Mouse (Mus musculus) adrenal gland, postnatal 4 days (tissue): ENCODE measurements around the gene Tbx6. TPM values are rescaled to one million over a fixed set of nuclear protein-coding genes. Genes with fewer than 3 reads are reported as not detected.
A peak's percentile ranks its signal among the peaks of the same experiment; 100 is the strongest.

ENCODE experiments used
- DNase-seq, 2 experiments: peaks; one replicate each; pipeline ENCODE4 v3.0.0; 2021 to 2022; ENCODE audit warnings: low spot score in 2 of 2, mixed read lengths in 2 of 2
- total RNA-seq, 2 experiments: library from RNA; stranded (reverse); gene quantifications; 2 replicates each; pipeline ENCODE4 v1.2.3; 2021

Gene Tbx6
- total RNA-seq, 2 experiments from 2014 or later, result 0.65 to 0.90 TPM

- no peak for DNase-seq
These were observed 28.6 kb downstream of the Tbx6 start for GRCm38 (mm10) chr7:126809723-126810369.

GRCm38 (mm10) chr7:126815726-126816222 is 34.5 kb downstream of the Tbx6 start:
- DNase-seq, result no peak

GRCm38 (mm10) chr7:126816494-126816893 is 35.2 kb downstream of the Tbx6 start:
- DNase-seq, result no peak

GRCm38 (mm10) chr7:126817595-126817994 is 36.3 kb downstream of the Tbx6 start:
- DNase-seq, result no peak

GRCm38 (mm10) chr7:126818818-126819217 is 37.5 kb downstream of the Tbx6 start:
- no peak for DNase-seq

GRCm38 (mm10) chr7:126821835-126822511 is 40.7 kb downstream of the Tbx6 start:
- DNase-seq, result peak; percentile 61 to 69

GRCm38 (mm10) chr7:126822741-126823140 is 41.5 kb downstream of the Tbx6 start:
- no peak for DNase-seq

GRCm38 (mm10) chr7:126823202-126823711 is 42.0 kb downstream of the Tbx6 start:
- no peak for DNase-seq

- DNase-seq, result no peak
These were observed 42.7 kb downstream of the Tbx6 start for GRCm38 (mm10) chr7:126823940-126824339.

GRCm38 (mm10) chr7:126825403-126825802 is 44.1 kb downstream of the Tbx6 start:
- no peak for DNase-seq

- DNase-seq, result no peak
These were observed 44.7 kb downstream of the Tbx6 start for GRCm38 (mm10) chr7:126825952-126826351.

- DNase-seq, result no peak
These were observed 50.3 kb downstream of the Tbx6 start, which contains the start of gene 4930451I11Rik for GRCm38 (mm10) chr7:126831539-126831938. 4930451I11Rik (minus strand) TSS chr7:126831639.

- peak in 1 of 2 experiments; percentile 58 for DNase-seq
These were observed 50.8 kb downstream of the Tbx6 start for GRCm38 (mm10) chr7:126832036-126832598.

GRCm38 (mm10) chr7:126833294-126833693 is 52.0 kb downstream of the Tbx6 start:
- no peak for DNase-seq

Other genes starting within 250 kb of the Tbx6 start
- gene Eif3c, start 215.1 kb upstream of the Tbx6 start, total RNA-seq, result 100 to 1,000 TPM; 255 to 260 TPM
- 1 to 10 TPM; 1.1 to 1.2 TPM for gene Apobr, start 196.5 kb upstream of the Tbx6 start, total RNA-seq
- 10 to 100 TPM; 30.7 to 32.1 TPM for gene Cln3, start 195.7 kb upstream of the Tbx6 start, total RNA-seq
- not detected for gene Il27, start 186.5 kb upstream of the Tbx6 start, total RNA-seq
- gene Nupr1, start 150.6 kb upstream of the Tbx6 start, total RNA-seq, result 10 to 100 TPM in 1 of 2 experiments, 1 to 10 TPM in 1; 7.5 to 15.3 TPM
- 10 to 100 TPM; 30.4 to 33.5 TPM for gene Sgf29, start 132.2 kb upstream of the Tbx6 start, total RNA-seq
- 10 to 100 TPM; 24.0 to 45.6 TPM for gene Sult1a1, start 105.1 kb upstream of the Tbx6 start, total RNA-seq
- 10 to 100 TPM; 85.4 to 98.8 TPM for gene Bola2, start 86.1 kb upstream of the Tbx6 start, total RNA-seq
- 10 to 100 TPM; 18.4 to 18.9 TPM for gene Slx1b, start 85.7 kb upstream of the Tbx6 start, total RNA-seq
- gene Coro1a, start 73.7 kb upstream of the Tbx6 start, total RNA-seq, result 10 to 100 TPM; 15.5 to 18.9 TPM
- gene Mapk3, start 21.9 kb upstream of the Tbx6 start, total RNA-seq, result 100 to 1,000 TPM; 162 to 172 TPM
- 1 to 10 TPM; 9.3 to 9.5 TPM for gene Gdpd3, start 15.1 kb upstream of the Tbx6 start, total RNA-seq
- gene Ypel3, start 4.5 kb upstream of the Tbx6 start, total RNA-seq, result 100 to 1,000 TPM; 112 to 122 TPM
- gene Ppp4c, start 11.0 kb downstream of the Tbx6 start, total RNA-seq, result 100 to 1,000 TPM; 134 to 142 TPM
- gene Fam57b, start 16.2 kb downstream of the Tbx6 start, total RNA-seq, result 10 to 100 TPM; 16.7 to 18.0 TPM
- gene 4930451I11Rik, start 50.2 kb downstream of the Tbx6 start, total RNA-seq, result not detected
- gene Doc2a, start 65.9 kb downstream of the Tbx6 start, total RNA-seq, result 1 to 10 TPM; 3.1 to 3.6 TPM
- gene Hirip3, start 80.5 kb downstream of the Tbx6 start, total RNA-seq, result 10 to 100 TPM; 32.3 to 41.4 TPM
- gene Ino80e, start 80.9 kb downstream of the Tbx6 start, total RNA-seq, result 10 to 100 TPM; 49.7 to 51.9 TPM
- 100 to 1,000 TPM; 104 to 108 TPM for gene Taok2, start 103.2 kb downstream of the Tbx6 start, total RNA-seq
- gene Tmem219, start 141.4 kb downstream of the Tbx6 start, total RNA-seq, result 10 to 100 TPM; 34.9 to 39.0 TPM
- 10 to 100 TPM; 27.3 to 28.5 TPM for gene Kctd13, start 147.4 kb downstream of the Tbx6 start, total RNA-seq
- 1 to 10 TPM; 3.0 to 3.7 TPM for gene Asphd1, start 168.1 kb downstream of the Tbx6 start, total RNA-seq
- 10 to 100 TPM; 97.6 to 97.9 TPM for gene Sez6l2, start 169.1 kb downstream of the Tbx6 start, total RNA-seq
- gene Cdipt, start 194.4 kb downstream of the Tbx6 start, total RNA-seq, result 10 to 100 TPM; 86.8 to 91.0 TPM
- gene Cdiptos, start 194.6 kb downstream of the Tbx6 start, total RNA-seq, result 1 to 10 TPM; 1.9 to 2.5 TPM
- 10 to 100 TPM; 67.1 to 68.4 TPM for gene Mvp, start 233.1 kb downstream of the Tbx6 start, total RNA-seq
- 1 to 10 TPM; 3.5 to 8.3 TPM for gene Pagr1b, start 235.0 kb downstream of the Tbx6 start, total RNA-seq
- gene Pagr1a, start 235.9 kb downstream of the Tbx6 start, total RNA-seq, result 10 to 100 TPM; 12.4 to 15.4 TPM
- 10 to 100 TPM; 34.8 to 36.6 TPM for gene Gm42742, start 239.6 kb downstream of the Tbx6 start, total RNA-seq
- gene Prrt2, start 239.7 kb downstream of the Tbx6 start, total RNA-seq, result 10 to 100 TPM in 1 of 2 experiments, 1 to 10 TPM in 1; 7.4 to 11.1 TPM
- 100 to 1,000 TPM; 240 to 256 TPM for gene Maz, start 245.6 kb downstream of the Tbx6 start, total RNA-seq